In the genomic region with DNA sequence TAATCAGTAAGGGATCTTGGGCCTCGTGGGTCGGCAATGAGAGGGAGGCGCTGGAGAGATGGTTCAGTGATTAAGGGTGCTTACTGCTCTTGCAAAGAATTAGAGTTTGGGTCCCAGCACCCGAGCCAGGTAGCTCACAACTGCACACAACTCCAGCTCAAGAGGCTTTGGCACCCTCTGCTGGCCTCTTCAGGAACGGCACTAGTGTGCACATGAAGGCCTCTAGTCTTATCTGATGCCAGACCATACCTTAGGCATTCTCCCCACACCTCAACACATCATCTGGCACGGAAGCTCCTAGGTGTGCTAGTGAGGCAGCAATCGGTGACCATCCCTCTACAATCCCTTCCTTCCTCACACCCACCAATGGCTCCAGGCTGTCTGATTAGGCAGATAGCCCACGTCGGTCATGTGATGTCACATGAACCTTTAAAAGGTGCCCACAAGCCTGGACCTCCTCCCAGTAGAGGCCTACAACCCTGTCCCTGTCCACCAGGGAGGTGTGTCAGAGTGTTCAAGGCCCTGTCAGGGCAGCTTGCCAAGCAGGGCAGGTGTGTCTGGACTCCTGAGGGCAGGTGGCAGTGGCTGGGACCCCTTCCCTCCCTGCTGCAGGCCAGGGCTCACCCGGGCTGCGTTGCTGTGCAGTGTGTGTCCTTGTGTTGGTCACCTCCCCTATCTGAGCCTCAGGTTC, we compare ENCODE assay signal across 16 mouse cellular contexts. TPM values are rescaled to one million over a fixed set of nuclear protein-coding genes. Genes with fewer than 3 reads are reported as not detected.
DNase-seq lines count a peak whose midpoint lies in the region; ATAC-seq and TF ChIP-seq lines count a peak whose summit lies in the region.
"Had no signal": no experiment of that assay in that cellular context is flagged by ENCODE, and none has a peak within 500 bp of the region (broad histone marks: within the 10 kb centered on the region; RNA-seq: fewer than 3 reads in every experiment).

No protein-coding gene starts in this region.

- ATAC-seq in hindbrain, postnatal 0 days = no peak
- no peak for ATAC-seq in hindbrain, embryonic 14.5 days (ENCODE audit: low FRiP score)
- ATAC-seq in intestine, embryonic 15.5 days = 0 out of 2 replicates have a peak, but pooled peaks have one; percentile 13

- no peak for TF ChIP-seq POLR2A in spleen, adult 2 months (IDR thresholded peaks at IDR 0.05; ENCODE audit: low read depth, low read length)

- H3K27ac ChIP-seq in hindbrain, postnatal 0 days = no peak overlapping the region
- H3K27ac ChIP-seq in hindbrain, embryonic 14.5 days = no peak overlapping the region
- H3K27ac ChIP-seq in spleen, adult 2 months (ENCODE audit: insufficient read depth, low read length) = no peak overlapping the region
- H3K27ac ChIP-seq in intestine, embryonic 15.5 days = peak overlapping the region; percentile 76
- H3K27ac ChIP-seq: midbrain, embryonic 12.5 days had no signal

- no peaks in the 10 kb centered on the region for H3K36me3 ChIP-seq in hindbrain, postnatal 0 days (ENCODE audit: insufficient read depth, low read length)
- H3K36me3 ChIP-seq in hindbrain, embryonic 14.5 days (replicated peaks; ENCODE audit: control insufficient read depth, insufficient read depth) = no peaks in the 10 kb centered on the region
- no peaks in the 10 kb centered on the region for H3K36me3 ChIP-seq in spleen, adult 2 months (ENCODE audit: control insufficient read depth, insufficient read depth, low read length)
- no peaks in the 10 kb centered on the region for H3K36me3 ChIP-seq in intestine, embryonic 15.5 days
- H3K36me3 ChIP-seq: midbrain, embryonic 12.5 days had no signal

- no peak overlapping the region for H3K4me3 ChIP-seq in hindbrain, postnatal 0 days (ENCODE audit: low read length)
- H3K4me3 ChIP-seq in hindbrain, embryonic 14.5 days (replicated peaks; ENCODE audit: low read length) = no peak overlapping the region
- no peak overlapping the region for H3K4me3 ChIP-seq in spleen, adult 2 months (ENCODE audit: extremely low read depth, insufficient read depth, insufficient read length)
- H3K4me3 ChIP-seq in intestine, embryonic 15.5 days (replicated peaks) = no peak overlapping the region
- H3K4me3 ChIP-seq: erythroblast, embryonic 14.5 days; midbrain, embryonic 12.5 days had no signal

- H3K27me3 ChIP-seq in hindbrain, postnatal 0 days (ENCODE audit: insufficient read depth, low read length) = no peaks in the 10 kb centered on the region
- H3K27me3 ChIP-seq in hindbrain, embryonic 14.5 days (ENCODE audit: control insufficient read depth, insufficient read depth, low read length) = no peaks in the 10 kb centered on the region
- H3K27me3 ChIP-seq in spleen, adult 2 months (ENCODE audit: control insufficient read depth, insufficient read depth, low read length) = no peaks in the 10 kb centered on the region
- H3K27me3 ChIP-seq in intestine, embryonic 15.5 days (replicated peaks) = no peaks in the 10 kb centered on the region
- H3K27me3 ChIP-seq: midbrain, embryonic 12.5 days had no signal

- TF ChIP-seq CTCF in hindbrain, postnatal 0 days (IDR thresholded peaks at IDR 0.05; ENCODE audit: low read depth) = peak; percentile 54
- TF ChIP-seq CTCF in spleen, adult 2 months (IDR thresholded peaks at IDR 0.05; ENCODE audit: extremely low read depth, insufficient read depth, insufficient read length, insufficient replicate concordance) = peak; percentile 52; the same call in 1 of the 2 replicates

- H3K9ac ChIP-seq in hindbrain, postnatal 0 days (replicated peaks; ENCODE audit: low read length) = no peak overlapping the region
- H3K9ac ChIP-seq in hindbrain, embryonic 14.5 days = no peak overlapping the region
- no peak overlapping the region for H3K9ac ChIP-seq in intestine, embryonic 15.5 days
- H3K9ac ChIP-seq: midbrain, embryonic 12.5 days had no signal

- H3K9me3 ChIP-seq in hindbrain, postnatal 0 days (ENCODE audit: low read length) = no peaks in the 10 kb centered on the region
- H3K9me3 ChIP-seq in hindbrain, embryonic 14.5 days (ENCODE audit: control insufficient read depth, low read length) = no peaks in the 10 kb centered on the region
- H3K9me3 ChIP-seq in intestine, embryonic 15.5 days = no peaks in the 10 kb centered on the region
- H3K9me3 ChIP-seq: midbrain, embryonic 12.5 days had no signal

- DNase-seq in hindbrain, postnatal 0 days (ENCODE audit: low spot score) = no peak
- DNase-seq in hindbrain, embryonic 14.5 days (ENCODE audit: low spot score) = no peak
- DNase-seq in spleen, adult 2 months (ENCODE audit: low read depth in 1 of 2, low spot score in 2 of 2) = no peak
- no peak for DNase-seq in spleen, postnatal 4 days (ENCODE audit: low spot score in 2 of 2)
- peak; percentile 43 for DNase-seq in thymus, postnatal 25 days
- DNase-seq in retina, embryonic 14.5 days (ENCODE audit: low spot score) = no peak
- DNase-seq in cerebellum, adult 11-12 months = no peak
- DNase-seq: adrenal gland, postnatal 10 days; cerebellum, postnatal 25 days had no signal

- H3K4me1 ChIP-seq in hindbrain, postnatal 0 days (ENCODE audit: insufficient read depth, low read length) = no peaks in the 10 kb centered on the region
- peaks cover 2% of the 10 kb centered on the region; the same call in 1 of the 2 replicates for H3K4me1 ChIP-seq in hindbrain, embryonic 14.5 days (replicated peaks; ENCODE audit: control insufficient read depth, insufficient read depth, low read length)
- H3K4me1 ChIP-seq in spleen, adult 2 months (ENCODE audit: control insufficient read depth, insufficient read depth, insufficient read length) = no peaks in the 10 kb centered on the region
- H3K4me1 ChIP-seq in intestine, embryonic 15.5 days (replicated peaks) = peaks cover 23% of the 10 kb centered on the region

- H3K4me2 ChIP-seq in hindbrain, postnatal 0 days (ENCODE audit: low read depth, low read length) = no peak overlapping the region
- no peak overlapping the region for H3K4me2 ChIP-seq in hindbrain, embryonic 14.5 days (replicated peaks)
- H3K4me2 ChIP-seq in intestine, embryonic 15.5 days (replicated peaks) = no peak overlapping the region
- H3K4me2 ChIP-seq: midbrain, embryonic 12.5 days had no signal

- WGBS in hindbrain, postnatal 0 days = 90% methylated on average over 11 of the region's 11 CpGs
- 94% methylated on average over 11 of the region's 11 CpGs for WGBS in hindbrain, embryonic 14.5 days
- WGBS in spleen, adult 2 months = 87% methylated on average over 11 of the region's 11 CpGs
- 85% methylated on average over 11 of the region's 11 CpGs for WGBS in intestine, embryonic 15.5 days

RNA-seq across cellular contexts. Expression of a gene that starts 50.8 kb away (rescaled TPM):
- total RNA-seq in hindbrain, postnatal 0 days (2014; rRNA removed) = 9.2 and 10.6 TPM in 2 replicates
- polyA plus RNA-seq in hindbrain, postnatal 0 days (2015; fragmentation: Nextera tagmentation; extraction: Ambion mirVana) = 2.5 and 3.1 TPM in 2 replicates
- polyA plus RNA-seq in hindbrain, embryonic 14.5 days (2014; fragmentation: Nextera tagmentation; extraction: Ambion mirVana) = 2.5 and 2.6 TPM in 2 replicates
- 5.1 and 6.2 TPM in 2 replicates for polyA plus RNA-seq in spleen, adult 2 months (2012; rRNA removed)
- 10.0 and 10.7 TPM in 2 replicates for polyA plus RNA-seq in intestine, embryonic 15.5 days (2015; fragmentation: Nextera tagmentation; extraction: Ambion mirVana)

RNA-seq across cellular contexts. Expression of a gene that starts 56.5 kb away (rescaled TPM):
- 0.16 TPM in 1 of 2 replicates, not detected in the other for total RNA-seq in hindbrain, postnatal 0 days (2014; rRNA removed)
- 0.10 TPM in 1 of 2 replicates, not detected in the other for polyA plus RNA-seq in hindbrain, postnatal 0 days (2015; fragmentation: Nextera tagmentation; extraction: Ambion mirVana)
- not detected in 2 replicates for polyA plus RNA-seq in hindbrain, embryonic 14.5 days (2014; fragmentation: Nextera tagmentation; extraction: Ambion mirVana)
- polyA plus RNA-seq in spleen, adult 2 months (2012; rRNA removed) = not detected in 2 replicates
- polyA plus RNA-seq in intestine, embryonic 15.5 days (2015; fragmentation: Nextera tagmentation; extraction: Ambion mirVana) = not detected in 2 replicates
- total RNA-seq: adrenal gland, postnatal 10 days; gastrocnemius, postnatal 4 days; heart, postnatal 36 days; neutrophil, adult 5-6 weeks had no signal
- polyA plus RNA-seq: erythroblast, embryonic 14.5 days; limb, embryonic 11.5 days had no signal
